Mouse (Mus musculus): ENCODE measurements around the gene Taar7a. TPM values are rescaled to one million over a fixed set of nuclear protein-coding genes. Genes with fewer than 3 reads are reported as not detected.
A peak's percentile ranks its signal among the peaks of the same experiment; 100 is the strongest.

The Taar7a gene
- polyA plus RNA-seq, 1 experiment = not detected

- H3K27me3 ChIP-seq (ENCODE audit: control insufficient read depth, insufficient read depth, low read length) = no peaks in the 10 kb centered on the region
- H3K27ac ChIP-seq (ENCODE audit: control insufficient read depth, insufficient read depth, low read depth, low read length) = no peak overlapping the region
- H3K4me3 ChIP-seq (ENCODE audit: control insufficient read depth, low read depth, low read length) = no peak overlapping the region
- no peaks in the 10 kb centered on the region for H3K4me1 ChIP-seq (ENCODE audit: control insufficient read depth, insufficient read depth, low read length)
- TF ChIP-seq CTCF (IDR thresholded peaks at IDR 0.05; ENCODE audit: control insufficient read depth, insufficient read depth, insufficient replicate concordance, low read depth, low read length) (no peak), POLR2A (IDR thresholded peaks at IDR 0.05; ENCODE audit: control insufficient read depth, low read depth, low read length) (no peak)
- no peaks in the 10 kb centered on the region for H3K36me3 ChIP-seq (ENCODE audit: control insufficient read depth, insufficient read depth, low read length)
Observed at GRCm38 (mm10) chr10:24006442-24006841, 13.2 kb upstream of the Taar7a start.

GRCm38 (mm10) chr10:23999639-24000038 lies 6.4 kb upstream of the Taar7a start, which contains the start of gene Taar7b:
Taar7b (plus strand) TSS chr10:23999939.
- Histone ChIP-seq H3K27ac (ENCODE audit: control insufficient read depth, insufficient read depth, low read depth, low read length) (no peak within 1 kb of the TSS), H3K36me3 (ENCODE audit: control insufficient read depth, insufficient read depth, low read length) (no peaks in the 10 kb centered on the region), H3K4me1 (ENCODE audit: control insufficient read depth, insufficient read depth, low read length) (no peaks in the 10 kb centered on the region), H3K27me3 (ENCODE audit: control insufficient read depth, insufficient read depth, low read length) (no peaks in the 10 kb centered on the region), H3K4me3 (ENCODE audit: control insufficient read depth, low read depth, low read length) (no peak within 1 kb of the TSS)
- TF ChIP-seq POLR2A (IDR thresholded peaks at IDR 0.05; ENCODE audit: control insufficient read depth, low read depth, low read length) (no peak), CTCF (IDR thresholded peaks at IDR 0.05; ENCODE audit: control insufficient read depth, insufficient read depth, insufficient replicate concordance, low read depth, low read length) (no peak)

GRCm38 (mm10) chr10:23986419-23986818 lies 6.9 kb downstream of the Taar7a start:
- no peaks in the 10 kb centered on the region for H3K36me3 ChIP-seq (ENCODE audit: control insufficient read depth, insufficient read depth, low read length)
- no peak overlapping the region for H3K27ac ChIP-seq (ENCODE audit: control insufficient read depth, insufficient read depth, low read depth, low read length)
- no peak for TF ChIP-seq CTCF (IDR thresholded peaks at IDR 0.05; ENCODE audit: control insufficient read depth, insufficient read depth, insufficient replicate concordance, low read depth, low read length)
- TF ChIP-seq POLR2A (IDR thresholded peaks at IDR 0.05; ENCODE audit: control insufficient read depth, low read depth, low read length) = no peak
- H3K27me3 ChIP-seq (ENCODE audit: control insufficient read depth, insufficient read depth, low read length) = no peaks in the 10 kb centered on the region
- H3K4me1 ChIP-seq (ENCODE audit: control insufficient read depth, insufficient read depth, low read length) = no peaks in the 10 kb centered on the region
- no peak overlapping the region for H3K4me3 ChIP-seq (ENCODE audit: control insufficient read depth, low read depth, low read length)

- Histone ChIP-seq H3K4me1 (ENCODE audit: control insufficient read depth, insufficient read depth, low read length) (no peaks in the 10 kb centered on the region), H3K36me3 (ENCODE audit: control insufficient read depth, insufficient read depth, low read length) (no peaks in the 10 kb centered on the region), H3K4me3 (ENCODE audit: control insufficient read depth, low read depth, low read length) (no peak within 1 kb of the TSS), H3K27me3 (ENCODE audit: control insufficient read depth, insufficient read depth, low read length) (no peaks in the 10 kb centered on the region), H3K27ac (ENCODE audit: control insufficient read depth, insufficient read depth, low read depth, low read length) (no peak within 1 kb of the TSS)
- no peak for TF ChIP-seq POLR2A (IDR thresholded peaks at IDR 0.05; ENCODE audit: control insufficient read depth, low read depth, low read length)
- no peak for TF ChIP-seq CTCF (IDR thresholded peaks at IDR 0.05; ENCODE audit: control insufficient read depth, insufficient read depth, insufficient replicate concordance, low read depth, low read length)
Observed at GRCm38 (mm10) chr10:23985546-23985945, 7.7 kb downstream of the Taar7a start, which contains the start of gene Taar6. Taar6 (minus strand) TSS chr10:23985646.

DNA sequence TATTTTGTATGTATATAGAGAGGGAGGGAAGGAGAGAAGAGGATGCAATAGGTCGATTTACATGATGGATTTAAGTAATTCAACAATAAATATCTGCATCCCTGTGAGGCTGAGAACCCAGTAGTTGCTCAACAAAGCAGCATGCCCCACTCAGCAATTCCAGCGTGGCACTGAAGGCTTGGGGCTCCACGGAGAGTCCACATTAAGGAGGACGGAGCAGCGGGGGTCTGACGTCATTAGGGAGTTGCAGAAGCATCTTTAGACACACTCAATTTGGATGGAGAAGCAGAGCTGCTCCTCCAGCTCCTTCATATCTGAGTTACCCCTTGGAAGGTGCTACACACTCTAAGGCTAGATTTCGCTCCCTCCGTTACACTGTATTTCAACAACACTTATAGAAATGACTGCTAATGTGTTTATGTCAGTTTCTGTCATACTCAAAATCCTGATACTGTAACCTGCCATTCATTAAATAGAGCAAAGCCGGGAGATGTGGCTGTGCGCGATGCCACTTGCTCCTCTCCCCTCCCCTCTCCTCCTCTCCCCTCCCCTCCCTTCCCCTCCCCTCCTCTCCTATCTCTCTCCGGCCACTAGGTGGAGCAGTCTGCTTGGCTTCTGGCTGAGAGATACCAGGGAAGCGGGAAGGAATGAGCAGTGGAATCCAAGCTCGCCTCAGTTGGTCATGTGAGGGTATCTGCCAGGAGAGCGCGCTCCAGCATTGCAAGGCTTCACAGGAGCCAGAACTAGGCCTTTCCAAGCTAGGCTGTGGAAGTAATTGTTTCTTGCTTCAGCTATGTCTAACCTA lies 14.2 kb downstream of the Taar7a start:
- Histone ChIP-seq H3K4me1 (ENCODE audit: control insufficient read depth, insufficient read depth, low read length) (no peaks in the 10 kb centered on the region), H3K4me3 (ENCODE audit: control insufficient read depth, low read depth, low read length) (no peak overlapping the region), H3K36me3 (ENCODE audit: control insufficient read depth, insufficient read depth, low read length) (no peaks in the 10 kb centered on the region), H3K27ac (ENCODE audit: control insufficient read depth, insufficient read depth, low read depth, low read length) (no peak overlapping the region), H3K27me3 (ENCODE audit: control insufficient read depth, insufficient read depth, low read length) (no peaks in the 10 kb centered on the region)
- peak; percentile 68; the same call in 1 of the 2 replicates for TF ChIP-seq CTCF (IDR thresholded peaks at IDR 0.05; ENCODE audit: control insufficient read depth, insufficient read depth, insufficient replicate concordance, low read depth, low read length)
- no peak for TF ChIP-seq POLR2A (IDR thresholded peaks at IDR 0.05; ENCODE audit: control insufficient read depth, low read depth, low read length)

- Histone ChIP-seq H3K4me1 (ENCODE audit: control insufficient read depth, insufficient read depth, low read length) (no peaks in the 10 kb centered on the region), H3K4me3 (ENCODE audit: control insufficient read depth, low read depth, low read length) (no peak overlapping the region), H3K27me3 (ENCODE audit: control insufficient read depth, insufficient read depth, low read length) (no peaks in the 10 kb centered on the region), H3K27ac (ENCODE audit: control insufficient read depth, insufficient read depth, low read depth, low read length) (no peak overlapping the region), H3K36me3 (ENCODE audit: control insufficient read depth, insufficient read depth, low read length) (no peaks in the 10 kb centered on the region)
- TF ChIP-seq POLR2A (IDR thresholded peaks at IDR 0.05; ENCODE audit: control insufficient read depth, low read depth, low read length) (no peak), CTCF (IDR thresholded peaks at IDR 0.05; ENCODE audit: control insufficient read depth, insufficient read depth, insufficient replicate concordance, low read depth, low read length) (no peak)
Observed at GRCm38 (mm10) chr10:23977958-23978357, 15.3 kb downstream of the Taar7a start.

DNA sequence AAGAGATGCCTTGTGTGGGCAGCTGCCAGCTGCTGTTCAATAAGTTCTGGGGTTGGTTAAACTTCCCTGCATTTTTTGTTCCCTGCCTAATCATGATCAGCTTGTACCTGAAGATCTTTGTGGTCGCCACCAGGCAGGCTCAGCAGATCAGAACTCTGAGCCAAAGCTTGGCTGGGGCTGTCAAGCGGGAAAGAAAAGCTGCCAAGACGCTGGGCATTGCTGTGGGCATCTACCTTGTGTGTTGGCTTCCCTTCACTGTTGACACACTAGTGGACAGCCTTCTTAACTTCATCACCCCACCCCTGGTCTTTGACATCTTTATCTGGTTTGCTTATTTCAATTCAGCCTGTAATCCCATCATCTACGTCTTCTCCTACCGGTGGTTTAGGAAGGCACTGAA lies 22.0 kb downstream of the Taar7a start:
- H3K36me3 ChIP-seq (ENCODE audit: control insufficient read depth, insufficient read depth, low read length) = no peaks in the 10 kb centered on the region
- TF ChIP-seq CTCF (IDR thresholded peaks at IDR 0.05; ENCODE audit: control insufficient read depth, insufficient read depth, insufficient replicate concordance, low read depth, low read length) (no peak), POLR2A (IDR thresholded peaks at IDR 0.05; ENCODE audit: control insufficient read depth, low read depth, low read length) (no peak)
- no peak overlapping the region for H3K27ac ChIP-seq (ENCODE audit: control insufficient read depth, insufficient read depth, low read depth, low read length)
- H3K4me3 ChIP-seq (ENCODE audit: control insufficient read depth, low read depth, low read length) = no peak overlapping the region
- H3K4me1 ChIP-seq (ENCODE audit: control insufficient read depth, insufficient read depth, low read length) = no peaks in the 10 kb centered on the region
- H3K27me3 ChIP-seq (ENCODE audit: control insufficient read depth, insufficient read depth, low read length) = no peaks in the 10 kb centered on the region
